Mouse (Mus musculus) bone marrow, adult 2 months (tissue): ENCODE measurements around the gene Padi4. TPM values are rescaled to one million over a fixed set of nuclear protein-coding genes. Genes with fewer than 3 reads are reported as not detected.

Experiments used
- H3K27ac ChIP-seq: fragments of 200-500 bp; 2 replicates; pipeline ENCODE4 v1.5.1; 2012; ENCODE audit warnings: low read depth, mild to moderate bottlenecking, control low read depth, inconsistent platforms, low read length; ENCODE audit not compliant: control insufficient read depth, poor library complexity, insufficient read depth
- H3K4me1 ChIP-seq: fragments of 200-500 bp; 2 replicates; pipeline ENCODE4 v1.6.1; 2011; ENCODE audit warnings: low read length; ENCODE audit not compliant: control insufficient read depth, insufficient read depth
- H3K4me3 ChIP-seq: fragments of 200-500 bp; replicated peaks from 2 replicates; pipeline ENCODE3; 2011; ENCODE audit warnings: mild to moderate bottlenecking, low read depth, low read length, control low read depth; ENCODE audit not compliant: control insufficient read depth
- CTCF ChIP-seq: fragments of 200-500 bp; IDR thresholded peaks from 2 replicates; pipeline ENCODE4 v1.5.1; 2011; ENCODE audit warnings: low read length, control low read depth; ENCODE audit not compliant: control insufficient read depth, insufficient read depth
- POLR2A ChIP-seq: fragments of 200-500 bp; IDR thresholded peaks from 2 replicates; pipeline ENCODE4 v1.6.1; 2011; ENCODE audit warnings: low read depth, mild to moderate bottlenecking, control low read depth, low read length, borderline replicate concordance; ENCODE audit not compliant: control insufficient read depth
- WGBS: fragments of 180-500 bp; shearing (Covaris S2); methylation state at CpG from one replicate; pipeline ENCODE4 v1.1.7; 2018; 5-methylcytosine and 5-hydroxymethylcytosine counted together
- polyA plus RNA-seq: library from polyadenylated mRNA; stranded (reverse); fragments of >200 nt; gene quantifications from 2 replicates; pipeline ENCODE4 v1.2.4, GENCODE M21; 2011; ENCODE audit warnings: low replicate concordance; ENCODE audit not compliant: missing spikeins, insufficient read depth, insufficient read length

Gene Padi4
- polyA plus RNA-seq, 1 experiment, result 60.1 TPM

DNA sequence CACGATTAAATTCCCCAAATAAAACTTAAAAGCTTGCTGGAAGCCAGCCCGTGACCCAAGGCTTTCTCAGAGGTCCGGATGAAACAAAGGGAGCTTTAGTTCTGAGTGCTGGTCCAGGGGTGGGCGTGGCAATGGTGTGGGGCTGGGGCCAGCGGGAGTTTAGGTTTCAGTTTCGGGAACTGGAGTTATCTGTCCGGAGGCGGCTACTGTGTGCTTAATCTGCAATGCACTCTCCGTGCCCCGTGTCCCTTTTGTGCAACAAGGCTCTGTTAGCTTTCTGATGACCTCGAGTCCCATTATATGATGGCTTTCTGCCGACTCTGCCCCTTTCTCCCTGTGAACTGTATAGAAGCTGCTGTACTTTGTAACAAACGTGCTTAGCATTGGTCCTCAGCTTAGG lies 3.6 kb downstream of the Padi4 start:
- Histone ChIP-seq H3K4me1 (peaks cover 3% of the 10 kb centered on the region), H3K27ac (peak overlapping the region; percentile 47), H3K4me3 (peak overlapping the region; percentile 59)
- 9% methylated on average over 13 of the region's 13 CpGs for WGBS
- TF ChIP-seq POLR2A, result no peak; the same call in 1 of the 2 replicates
- TF ChIP-seq CTCF, result no peak

DNA sequence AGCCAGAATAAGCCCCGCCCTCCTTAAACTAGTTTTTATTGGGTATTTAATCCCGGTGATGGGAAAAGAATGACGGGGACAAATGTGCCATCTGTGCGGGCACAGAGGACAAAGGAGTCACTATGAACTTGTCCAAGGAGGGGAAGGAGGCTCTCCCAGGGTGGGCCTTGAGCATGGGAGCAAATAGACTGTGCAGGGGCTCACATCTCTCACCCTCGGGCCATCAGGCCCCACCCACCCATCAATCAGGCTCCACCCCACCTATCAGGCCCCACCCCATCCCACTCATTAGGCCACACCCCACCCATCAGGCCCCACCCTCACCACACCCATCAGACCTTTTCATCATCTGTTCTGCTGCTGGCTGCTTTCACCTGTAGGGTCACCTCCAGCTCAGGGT lies 5.1 kb downstream of the Padi4 start:
- Histone ChIP-seq H3K4me3 (no peak overlapping the region), H3K4me1 (peaks cover 3% of the 10 kb centered on the region), H3K27ac (no peak overlapping the region)
- TF ChIP-seq CTCF, result no peak
- TF ChIP-seq POLR2A, result no peak
- WGBS, result 89% methylated on average over 5 of the region's 5 CpGs

DNA sequence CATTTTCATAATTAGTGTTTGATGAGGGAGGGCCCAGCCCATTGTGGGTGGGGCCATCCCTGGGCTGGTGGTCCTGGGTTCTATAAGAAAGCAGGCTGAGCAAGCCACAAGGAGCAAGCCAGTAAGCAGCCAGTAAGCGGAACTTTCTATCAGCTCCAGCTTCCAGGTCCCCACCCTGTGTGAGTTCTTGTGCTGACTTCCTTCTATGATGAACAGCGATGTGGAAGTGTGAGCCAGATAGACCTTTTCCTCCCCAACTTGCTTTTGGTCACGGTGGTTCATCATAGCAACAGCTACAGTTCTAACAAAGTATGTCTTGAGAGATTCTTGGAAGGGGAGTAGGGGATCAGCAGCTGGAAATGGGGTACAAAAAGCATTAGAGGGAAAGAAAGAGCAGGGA lies 8.1 kb downstream of the Padi4 start:
- Histone ChIP-seq H3K27ac (peak overlapping the region; percentile 50; the same call in 1 of the 2 replicates), H3K4me3 (no peak overlapping the region), H3K4me1 (no peaks in the 10 kb centered on the region; the same call in 1 of the 2 replicates)
- 37% methylated on average over 3 of the region's 3 CpGs for WGBS
- TF ChIP-seq CTCF (no peak), POLR2A (no peak)

DNA sequence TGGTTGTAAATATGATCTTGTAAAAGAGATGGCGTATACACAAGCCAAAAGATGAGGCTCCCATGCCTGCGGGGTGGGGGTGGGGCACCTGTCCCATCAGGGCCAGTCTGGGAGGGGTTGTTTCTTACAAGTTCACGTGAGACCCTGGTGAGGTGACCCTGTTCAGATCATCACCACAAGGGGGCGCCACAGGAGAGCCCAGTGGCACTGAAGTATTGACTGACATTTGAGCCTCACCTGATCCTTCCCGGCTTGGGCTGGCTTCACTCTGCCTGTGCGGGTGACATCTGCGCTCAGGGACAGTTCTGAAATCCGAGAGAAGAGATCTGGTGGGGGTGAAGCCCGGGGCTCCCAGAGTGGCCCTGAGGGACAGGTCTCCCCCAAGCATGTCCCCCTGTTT lies 10.9 kb downstream of the Padi4 start:
- 46% methylated on average over 9 of the region's 9 CpGs for WGBS
- TF ChIP-seq POLR2A (no peak), CTCF (peak; percentile 90)
- H3K27ac ChIP-seq, result no peak overlapping the region
- no peak overlapping the region for H3K4me3 ChIP-seq
- no peaks in the 10 kb centered on the region for H3K4me1 ChIP-seq

DNA sequence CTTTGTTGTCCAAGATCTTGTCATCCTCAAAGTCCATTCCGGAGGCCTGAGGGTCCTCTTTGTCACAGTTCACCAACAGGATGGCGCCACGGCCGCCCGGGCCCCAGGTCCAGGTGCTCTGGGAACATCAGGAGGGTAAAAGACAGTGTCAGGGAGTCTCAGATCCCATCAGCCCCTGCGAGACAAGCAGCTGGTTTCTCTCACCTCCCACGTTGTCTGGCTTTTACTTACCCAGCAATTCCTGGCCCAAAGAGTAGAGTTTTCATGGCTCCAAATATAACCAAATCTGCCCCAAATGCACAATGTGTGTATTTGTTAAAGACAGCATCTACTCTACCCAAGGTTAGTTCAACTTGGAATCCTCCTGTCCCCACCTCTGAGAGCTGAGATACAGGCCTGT lies 12.4 kb downstream of the Padi4 start:
- Histone ChIP-seq H3K4me3 (no peak overlapping the region), H3K27ac (no peak overlapping the region), H3K4me1 (no peaks in the 10 kb centered on the region)
- WGBS, result 92% methylated on average over 7 of the region's 7 CpGs
- TF ChIP-seq CTCF (no peak), POLR2A (no peak)

DNA sequence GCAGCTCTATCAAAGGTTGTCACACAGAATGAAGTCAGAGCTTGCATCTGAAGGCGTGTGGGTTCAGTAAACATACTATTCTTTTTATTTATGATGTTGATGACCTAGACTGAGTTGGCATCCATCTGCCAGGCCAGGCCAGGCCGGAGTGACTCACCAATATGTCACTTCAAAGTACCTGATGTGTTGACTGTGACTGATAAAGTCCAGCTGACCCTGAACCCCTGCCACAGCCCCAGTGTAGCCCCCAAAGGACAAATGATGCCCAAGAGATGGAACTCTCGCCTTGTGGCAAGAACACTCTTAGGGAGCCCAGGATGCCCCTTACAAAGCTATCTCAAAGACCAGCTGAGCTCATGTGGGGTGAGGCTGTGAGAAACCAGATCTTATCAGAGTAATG lies 18.2 kb downstream of the Padi4 start:
- 74% methylated on average over 3 of the region's 3 CpGs for WGBS
- TF ChIP-seq CTCF (no peak), POLR2A (no peak)
- Histone ChIP-seq H3K4me3 (no peak overlapping the region), H3K27ac (no peak overlapping the region), H3K4me1 (no peaks in the 10 kb centered on the region)

DNA sequence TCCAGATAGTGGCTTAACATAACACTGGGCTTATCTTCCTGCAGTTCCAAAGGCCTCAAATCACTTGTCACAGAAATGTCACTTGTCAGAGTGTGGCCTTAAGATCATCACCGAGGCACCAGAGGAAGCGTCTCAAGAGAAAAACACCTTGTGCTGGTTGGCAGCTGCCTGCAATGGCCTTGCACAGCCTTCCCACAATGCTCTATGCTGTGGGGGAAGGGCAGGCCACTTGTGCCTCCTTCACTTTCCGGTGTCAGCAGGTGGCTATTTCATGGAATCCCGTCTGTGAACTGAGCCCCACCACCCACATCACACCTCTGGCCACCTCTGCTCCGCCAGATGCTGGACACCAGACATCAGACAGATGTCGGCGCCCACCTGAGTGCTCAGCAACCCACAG lies 20.7 kb downstream of the Padi4 start:
- Histone ChIP-seq H3K4me1 (no peaks in the 10 kb centered on the region), H3K27ac (no peak overlapping the region), H3K4me3 (no peak overlapping the region)
- no peak for TF ChIP-seq CTCF
- no peak for TF ChIP-seq POLR2A
- WGBS, result 73% methylated on average over 7 of the region's 7 CpGs

DNA sequence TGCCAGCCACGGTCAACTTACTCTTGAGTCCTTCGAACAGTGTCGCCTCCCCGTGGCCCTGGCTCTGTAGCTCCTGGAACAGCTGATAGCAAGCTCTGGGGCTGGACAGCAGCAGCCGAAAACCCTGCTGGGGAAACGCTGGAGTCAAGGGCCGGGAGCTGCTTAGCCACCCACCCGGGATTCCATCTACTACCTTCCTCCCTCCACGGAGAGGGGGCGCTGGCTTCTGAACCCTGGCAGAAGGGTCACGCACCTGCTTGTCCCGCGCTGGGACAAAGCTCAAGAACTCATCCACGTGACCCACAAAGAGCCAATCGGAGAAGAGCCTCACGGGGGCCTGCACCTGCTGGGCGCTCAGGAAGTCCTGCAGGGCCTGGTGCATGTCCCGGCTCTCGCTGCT lies 23.7 kb downstream of the Padi4 start:
- no peaks in the 10 kb centered on the region for H3K4me1 ChIP-seq
- TF ChIP-seq POLR2A, result no peak
- no peak overlapping the region for H3K4me3 ChIP-seq
- peak overlapping the region; percentile 15; the same call in 1 of the 2 replicates for H3K27ac ChIP-seq
- 19% methylated on average over 19 of the region's 19 CpGs for WGBS

DNA sequence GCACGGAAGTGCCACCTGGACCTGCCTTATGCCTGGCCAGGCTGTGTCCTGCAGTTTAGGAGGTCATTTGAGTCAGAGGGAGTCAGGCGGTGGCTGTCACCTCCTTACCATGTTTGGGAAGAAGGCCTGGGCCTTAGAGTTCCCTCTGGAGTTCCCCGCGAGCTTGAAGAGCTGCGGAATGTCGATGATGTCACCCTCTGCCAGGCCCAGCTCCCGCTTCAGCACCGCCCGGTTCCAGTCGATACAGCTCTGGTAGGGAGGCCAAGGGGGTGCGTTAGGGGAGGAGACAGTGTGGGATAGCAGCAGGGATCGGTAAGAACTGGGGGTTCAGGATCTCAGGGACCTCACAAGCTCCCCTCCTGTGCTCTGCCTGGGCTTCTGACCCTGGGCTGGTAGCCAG lies 26.1 kb downstream of the Padi4 start:
- H3K27ac ChIP-seq, result no peak overlapping the region
- H3K4me3 ChIP-seq, result no peak overlapping the region

More for the DNA sequence above, 26.1 kb downstream of the Padi4 start:
- TF ChIP-seq POLR2A (no peak), CTCF (no peak)
- 83% methylated on average over 12 of the region's 12 CpGs for WGBS
- H3K4me1 ChIP-seq, result no peaks in the 10 kb centered on the region
